Mouse (Mus musculus): Measurements from ENCODE around the gene Mycbp2. TPM values are rescaled to one million over a fixed set of nuclear protein-coding genes. Genes with fewer than 3 reads are reported as not detected.

Mycbp2 gene
- 24.5 and 28.4 TPM in 2 replicates for polyA plus RNA-seq (2016; fragmentation: Nextera tagmentation; extraction: Ambion mirVana)

DNA sequence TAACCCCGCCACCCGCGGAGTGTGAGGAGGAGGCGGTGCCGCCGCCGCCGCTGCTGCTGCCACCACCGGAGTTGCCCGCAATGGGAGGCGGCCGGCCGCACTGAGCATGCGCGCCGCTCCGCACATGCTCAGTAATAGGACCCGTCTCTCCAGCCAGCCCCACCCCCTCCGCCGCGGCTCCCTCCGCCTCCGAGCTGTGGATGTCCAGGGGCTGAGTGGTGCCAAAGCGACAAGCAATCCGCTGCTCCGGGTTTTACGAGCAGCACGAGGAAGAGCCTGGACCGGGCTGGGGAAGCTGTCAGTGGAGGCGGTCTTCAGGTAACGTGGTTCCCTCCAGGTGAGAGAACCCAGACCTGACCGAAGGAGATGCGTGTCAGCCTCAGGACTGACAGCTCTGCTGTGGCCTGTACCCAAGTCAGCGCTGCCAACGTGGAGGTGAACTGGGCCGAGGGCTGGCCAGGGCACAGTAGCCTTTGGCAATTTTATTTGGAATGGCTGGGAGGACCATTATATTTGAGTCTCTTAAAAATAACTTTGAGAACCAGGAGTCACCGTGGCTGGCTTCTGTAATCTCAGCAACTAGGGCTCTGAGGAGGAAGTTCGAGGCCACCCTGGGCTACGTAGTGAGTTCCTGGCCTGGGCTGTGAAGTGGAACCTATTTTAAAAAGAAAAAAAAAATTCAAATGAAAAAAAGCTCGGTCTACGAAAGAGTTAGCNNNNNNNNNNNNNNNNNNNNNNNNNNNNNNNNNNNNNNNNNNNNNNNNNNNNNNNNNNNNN, at the start of gene Mycbp2:
Mycbp2 (minus strand) TSS at position 86 of the 777 bp plus-strand sequence.
- H3K4me3 ChIP-seq, result peak within 1 kb of the TSS; percentile 82
- WGBS, result 5% methylated on average over 37 of the region's 41 CpGs
- ATAC-seq (ENCODE audit: insufficient number of reproducible peaks, insufficient read depth, low FRiP score, low TSS enrichment), result peak; percentile 97
- no peaks in the 10 kb centered on the region for H3K27me3 ChIP-seq
- peak within 1 kb of the TSS; percentile 60 for H3K4me2 ChIP-seq (replicated peaks)
- no peaks in the 10 kb centered on the region for H3K9me3 ChIP-seq
- H3K4me1 ChIP-seq, result peaks cover 6% of the 10 kb centered on the region; the same call in 1 of the 2 replicates
- peak within 1 kb of the TSS; percentile 92 for H3K27ac ChIP-seq
- peak within 1 kb of the TSS; percentile 79 for H3K9ac ChIP-seq
- H3K36me3 ChIP-seq, result no peaks in the 10 kb centered on the region

DNA sequence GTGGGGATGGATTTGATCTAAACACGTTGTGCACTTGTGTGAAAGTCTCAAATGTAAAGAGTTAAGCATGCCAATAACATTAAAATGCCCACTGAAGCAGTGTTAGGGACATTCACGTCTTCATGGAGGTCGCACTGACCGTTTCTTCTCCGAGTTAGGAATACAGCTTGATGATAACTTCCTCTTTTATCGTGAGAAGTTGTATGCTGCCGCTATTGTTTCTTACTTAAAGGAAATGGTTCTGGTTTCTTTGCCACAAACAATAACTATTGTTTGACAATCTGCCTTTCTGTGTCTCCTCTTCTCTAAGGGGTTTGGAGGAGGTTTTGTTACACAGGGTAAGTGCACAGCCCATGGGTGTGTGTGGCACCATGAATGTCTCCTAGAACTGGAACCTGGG, 45.8 kb upstream of the Mycbp2 start:
- Histone ChIP-seq H3K27ac (no peak overlapping the region), H3K9me3 (no peaks in the 10 kb centered on the region), H3K4me3 (no peak overlapping the region), H3K4me1 (no peaks in the 10 kb centered on the region), H3K4me2 (replicated peaks) (no peak overlapping the region), H3K36me3 (no peaks in the 10 kb centered on the region), H3K27me3 (no peaks in the 10 kb centered on the region), H3K9ac (no peak overlapping the region)
- WGBS, result 89% methylated on average over 7 of the region's 7 CpGs
- no peak for ATAC-seq (ENCODE audit: insufficient number of reproducible peaks, insufficient read depth, low FRiP score, low TSS enrichment)

DNA sequence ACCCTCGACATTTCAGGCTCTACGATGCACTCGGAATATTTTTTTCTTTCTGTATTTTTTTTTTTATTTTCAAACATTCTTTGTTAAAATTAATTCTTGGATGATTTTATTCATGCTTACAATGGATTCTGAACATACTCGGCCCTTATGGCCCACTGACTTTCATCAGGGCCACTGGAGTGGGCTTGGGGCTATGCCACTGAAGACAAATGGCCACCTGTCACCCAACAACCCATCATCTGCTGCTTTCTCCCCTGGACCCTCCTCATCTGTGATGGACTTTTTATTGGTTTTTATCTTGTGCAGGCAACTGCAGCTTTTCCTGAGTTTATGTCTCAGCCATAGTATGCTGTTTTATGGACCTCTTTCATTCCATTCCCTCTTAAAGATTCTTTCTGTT, 40.8 kb upstream of the Mycbp2 start:
- Histone ChIP-seq H3K27ac (no peak overlapping the region), H3K4me3 (no peak overlapping the region), H3K9me3 (no peaks in the 10 kb centered on the region), H3K4me2 (replicated peaks) (no peak overlapping the region), H3K9ac (no peak overlapping the region), H3K36me3 (no peaks in the 10 kb centered on the region), H3K4me1 (no peaks in the 10 kb centered on the region), H3K27me3 (no peaks in the 10 kb centered on the region)
- no peak for ATAC-seq (ENCODE audit: insufficient number of reproducible peaks, insufficient read depth, low FRiP score, low TSS enrichment)
- 86% methylated on average over 4 of the region's 4 CpGs for WGBS

GRCm38 (mm10) chr14:103386871-103387270, 40.3 kb upstream of the Mycbp2 start:
- Histone ChIP-seq H3K36me3 (no peaks in the 10 kb centered on the region), H3K4me3 (no peak overlapping the region), H3K27me3 (no peaks in the 10 kb centered on the region), H3K27ac (no peak overlapping the region), H3K9ac (no peak overlapping the region), H3K4me1 (no peaks in the 10 kb centered on the region), H3K4me2 (replicated peaks) (no peak overlapping the region), H3K9me3 (no peaks in the 10 kb centered on the region)
- ATAC-seq (ENCODE audit: insufficient number of reproducible peaks, insufficient read depth, low FRiP score, low TSS enrichment), result no peak
- WGBS, result 79% methylated on average over 8 of the region's 8 CpGs

DNA sequence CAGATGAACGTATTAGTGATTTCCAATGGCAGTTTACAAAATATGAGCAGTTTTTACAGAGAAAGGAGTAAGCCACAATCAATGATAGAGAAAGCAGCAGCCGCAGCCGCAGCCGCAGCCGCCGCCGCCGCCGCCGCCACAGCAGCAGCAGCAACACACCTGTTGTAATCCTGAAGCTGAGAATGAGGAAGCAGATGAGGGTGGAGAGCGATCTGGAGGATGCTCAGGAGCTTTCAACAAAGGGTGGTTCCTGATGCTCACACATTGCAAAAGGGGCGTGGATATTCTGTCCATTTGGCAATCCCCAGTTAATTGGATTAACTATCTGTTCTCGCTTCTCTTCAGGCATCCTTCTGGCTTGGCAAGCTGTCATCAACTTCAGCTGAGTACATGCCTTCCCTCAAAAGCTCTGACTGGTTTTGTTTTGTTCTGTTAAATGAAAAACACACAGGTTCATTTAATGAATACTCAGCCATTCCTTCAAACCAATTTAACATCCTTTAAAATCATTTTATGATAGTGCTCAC, 38.5 kb upstream of the Mycbp2 start:
- H3K4me2 ChIP-seq (replicated peaks), result no peak overlapping the region
- H3K9me3 ChIP-seq, result no peaks in the 10 kb centered on the region
- H3K4me3 ChIP-seq, result no peak overlapping the region
- no peak overlapping the region for H3K27ac ChIP-seq
- H3K36me3 ChIP-seq, result no peaks in the 10 kb centered on the region
- no peak overlapping the region for H3K9ac ChIP-seq
- ATAC-seq (ENCODE audit: insufficient number of reproducible peaks, insufficient read depth, low FRiP score, low TSS enrichment), result no peak
- 75% methylated on average over 13 of the region's 13 CpGs for WGBS
- no peaks in the 10 kb centered on the region for H3K4me1 ChIP-seq
- H3K27me3 ChIP-seq, result no peaks in the 10 kb centered on the region

DNA sequence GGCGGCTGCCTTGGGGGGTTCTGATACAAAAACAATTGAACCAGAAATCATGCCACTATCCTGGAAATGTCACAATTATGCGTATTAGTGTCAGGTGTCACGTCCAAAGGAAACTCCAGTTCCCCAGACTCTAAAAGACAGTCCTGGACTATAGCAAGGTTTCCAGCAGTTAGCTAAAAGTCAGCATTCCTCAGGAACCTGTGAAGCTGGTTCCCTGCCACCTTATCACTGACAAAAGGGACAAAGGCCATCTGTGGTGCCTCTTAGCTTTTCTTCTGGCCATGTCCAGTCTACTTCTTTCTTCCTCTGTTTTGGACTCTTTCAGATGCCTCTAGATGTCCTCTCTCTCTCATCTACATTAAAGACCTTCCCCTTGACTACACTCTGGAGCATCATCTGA, 32.1 kb upstream of the Mycbp2 start:
- H3K27me3 ChIP-seq, result no peaks in the 10 kb centered on the region
- H3K36me3 ChIP-seq, result no peaks in the 10 kb centered on the region
- no peaks in the 10 kb centered on the region for H3K9me3 ChIP-seq
- no peak for ATAC-seq (ENCODE audit: insufficient number of reproducible peaks, insufficient read depth, low FRiP score, low TSS enrichment)
- no peak overlapping the region for H3K4me2 ChIP-seq (replicated peaks)
- 66% methylated on average over 3 of the region's 3 CpGs for WGBS
- H3K4me3 ChIP-seq, result no peak overlapping the region
- no peak overlapping the region for H3K9ac ChIP-seq
- no peak overlapping the region for H3K27ac ChIP-seq
- no peaks in the 10 kb centered on the region for H3K4me1 ChIP-seq

- Histone ChIP-seq H3K4me3 (no peak overlapping the region), H3K4me2 (replicated peaks) (no peak overlapping the region), H3K9ac (no peak overlapping the region), H3K9me3 (no peaks in the 10 kb centered on the region), H3K4me1 (no peaks in the 10 kb centered on the region), H3K27ac (no peak overlapping the region), H3K36me3 (no peaks in the 10 kb centered on the region), H3K27me3 (no peaks in the 10 kb centered on the region)
- WGBS, result 73% methylated on average over 3 of the region's 3 CpGs
- ATAC-seq (ENCODE audit: insufficient number of reproducible peaks, insufficient read depth, low FRiP score, low TSS enrichment), result no peak
Observed at GRCm38 (mm10) chr14:103376765-103377164, 30.2 kb upstream of the Mycbp2 start.

DNA sequence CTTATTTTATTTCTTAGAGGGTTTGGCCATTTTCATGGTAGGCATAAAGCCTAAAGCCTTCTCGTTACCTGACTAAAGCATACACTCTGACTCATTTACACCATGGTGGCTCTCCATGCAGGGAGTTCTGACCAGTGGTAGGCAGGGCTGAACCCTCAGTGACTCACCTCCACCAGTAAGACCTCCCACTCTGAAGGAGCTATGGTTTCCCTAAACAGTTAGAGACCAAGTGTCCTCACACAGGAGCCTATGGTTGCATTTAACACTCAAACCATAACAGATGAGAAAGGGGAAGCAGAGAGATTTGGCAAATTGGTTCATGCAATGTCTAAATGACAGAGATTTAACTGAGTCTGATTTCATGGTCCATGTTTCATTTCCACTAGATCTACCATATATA, 28.9 kb upstream of the Mycbp2 start:
- 89% methylated on average over 1 of the region's 1 CpGs for WGBS
- H3K27ac ChIP-seq, result no peak overlapping the region
- no peaks in the 10 kb centered on the region for H3K4me1 ChIP-seq
- no peak overlapping the region for H3K4me3 ChIP-seq
- H3K9me3 ChIP-seq, result no peaks in the 10 kb centered on the region
- no peak overlapping the region for H3K9ac ChIP-seq
- no peaks in the 10 kb centered on the region for H3K36me3 ChIP-seq
- no peaks in the 10 kb centered on the region for H3K27me3 ChIP-seq
- H3K4me2 ChIP-seq (replicated peaks), result no peak overlapping the region
- no peak for ATAC-seq (ENCODE audit: insufficient number of reproducible peaks, insufficient read depth, low FRiP score, low TSS enrichment)

DNA sequence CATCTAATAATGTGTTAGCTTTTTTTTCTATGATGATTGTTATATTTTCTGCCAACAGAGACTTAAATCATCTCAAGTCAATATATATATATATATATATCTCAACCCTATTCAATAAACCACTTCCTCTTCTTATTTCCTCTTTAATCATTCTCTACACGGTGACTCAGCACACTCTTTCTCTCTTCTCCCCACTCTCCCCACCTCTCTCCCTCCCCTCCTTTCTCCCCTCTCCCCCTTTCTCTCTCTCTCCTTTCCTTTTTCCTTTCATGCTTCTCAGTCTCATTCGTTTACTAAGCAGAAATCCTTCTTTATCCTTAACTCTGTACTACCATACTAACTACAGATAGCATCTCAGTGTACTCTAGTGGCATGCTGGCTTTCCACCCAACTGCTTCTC, 16.6 kb upstream of the Mycbp2 start:
- H3K4me3 ChIP-seq, result no peak overlapping the region
- 57% methylated on average over 2 of the region's 2 CpGs for WGBS

DNA sequence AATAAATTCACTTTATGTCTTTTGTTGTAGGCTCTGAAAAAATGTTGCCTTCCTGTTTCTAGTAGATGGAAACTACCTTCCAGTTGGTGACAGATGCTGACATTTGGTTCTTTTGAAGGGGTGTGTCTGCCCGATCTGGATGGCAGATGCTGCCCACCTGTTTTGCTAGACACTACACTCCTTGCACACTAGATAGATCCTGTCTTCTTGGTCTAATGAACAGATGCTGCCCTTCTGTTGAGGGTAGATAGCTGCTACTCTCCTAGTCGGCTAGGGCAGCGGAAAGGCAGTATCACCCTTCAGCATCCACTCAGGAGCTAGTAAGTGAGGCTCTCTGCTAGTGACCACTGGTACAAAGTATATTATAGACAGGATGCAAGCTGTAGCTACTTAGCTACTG, 9.5 kb upstream of the Mycbp2 start:
- peaks cover 8% of the 10 kb centered on the region for H3K4me1 ChIP-seq
- no peak overlapping the region for H3K4me3 ChIP-seq
- H3K36me3 ChIP-seq, result no peaks in the 10 kb centered on the region
- H3K27me3 ChIP-seq, result no peaks in the 10 kb centered on the region
- ATAC-seq (ENCODE audit: insufficient number of reproducible peaks, insufficient read depth, low FRiP score, low TSS enrichment), result no peak
- 75% methylated on average over 3 of the region's 3 CpGs for WGBS
- H3K9ac ChIP-seq, result no peak overlapping the region
- no peak overlapping the region for H3K4me2 ChIP-seq (replicated peaks)
- H3K27ac ChIP-seq, result no peak overlapping the region
- H3K9me3 ChIP-seq, result no peaks in the 10 kb centered on the region

More for the DNA sequence above, 16.6 kb upstream of the Mycbp2 start:
- ATAC-seq (ENCODE audit: insufficient number of reproducible peaks, insufficient read depth, low FRiP score, low TSS enrichment), result no peak
- H3K27ac ChIP-seq, result no peak overlapping the region
- H3K9ac ChIP-seq, result no peak overlapping the region
- no peak overlapping the region for H3K4me2 ChIP-seq (replicated peaks)
- H3K27me3 ChIP-seq, result no peaks in the 10 kb centered on the region
- no peaks in the 10 kb centered on the region for H3K36me3 ChIP-seq
- no peaks in the 10 kb centered on the region for H3K9me3 ChIP-seq
- no peaks in the 10 kb centered on the region for H3K4me1 ChIP-seq

DNA sequence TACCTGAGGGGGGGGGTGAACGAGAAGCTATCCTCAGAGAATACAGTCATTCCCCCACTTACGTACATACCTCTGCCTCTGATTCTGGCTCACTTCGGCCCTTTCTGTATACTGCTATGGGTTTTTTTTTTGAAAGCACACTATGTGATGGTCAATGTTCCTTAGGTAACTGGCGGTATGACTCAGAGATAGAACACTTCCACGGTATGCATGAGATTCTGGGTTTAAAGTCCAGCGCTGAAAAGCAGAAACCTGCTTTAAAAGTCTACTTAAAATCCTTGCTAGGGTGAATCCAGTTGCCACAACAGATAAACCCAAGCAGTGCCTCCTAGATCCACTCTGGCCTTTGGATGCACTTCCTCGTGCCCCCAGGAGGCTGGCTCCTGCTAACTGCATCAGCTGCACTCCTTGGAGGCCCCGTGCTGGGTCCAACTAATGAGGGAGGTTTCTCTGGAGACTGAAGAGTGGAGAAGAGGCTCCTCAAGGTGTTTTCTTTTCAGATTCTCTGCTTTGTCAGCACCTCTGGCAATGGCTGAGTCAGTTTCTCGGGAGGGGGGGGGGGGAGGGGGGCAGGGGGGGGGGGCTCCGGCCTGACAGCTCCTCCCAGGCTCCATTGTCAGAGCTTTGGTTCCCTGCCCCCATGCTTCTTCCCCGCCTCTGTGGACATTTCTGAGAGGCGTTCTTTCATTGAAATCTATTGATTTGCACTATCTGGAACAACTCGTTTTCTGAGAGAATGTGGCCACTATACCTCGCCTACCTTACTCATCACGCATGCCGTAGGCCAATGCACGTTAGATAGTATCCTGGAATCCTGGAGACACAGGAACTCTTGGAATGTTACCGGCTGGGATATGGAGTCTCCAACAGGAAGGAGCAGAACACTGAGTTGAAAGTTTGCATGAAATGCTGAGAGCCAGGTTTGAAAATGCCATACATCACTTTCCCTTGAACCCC, 8.1 kb upstream of the Mycbp2 start:
- Histone ChIP-seq H3K27me3 (no peaks in the 10 kb centered on the region), H3K9ac (no peak overlapping the region), H3K9me3 (no peaks in the 10 kb centered on the region), H3K4me3 (0 out of 2 replicates have a peak overlapping the region, but pooled peaks have one; percentile 5), H3K4me1 (peaks cover 8% of the 10 kb centered on the region), H3K27ac (no peak overlapping the region), H3K4me2 (replicated peaks) (peak overlapping the region; percentile 36), H3K36me3 (no peaks in the 10 kb centered on the region)
- no peak for ATAC-seq (ENCODE audit: insufficient number of reproducible peaks, insufficient read depth, low FRiP score, low TSS enrichment)
- 25% methylated on average over 17 of the region's 18 CpGs for WGBS
